Mouse (Mus musculus) heart, embryonic 12.5 days (tissue): ENCODE measurements around the gene Aco2. TPM values are rescaled to one million over a fixed set of nuclear protein-coding genes. Genes with fewer than 3 reads are reported as not detected.

Source experiments
- ATAC-seq: fragments of 200-750 bp; cut with Nextera tagmentation; 2 replicates; pipeline ENCODE4 v1.8.0; 2017; ENCODE audit warnings: moderate TSS enrichment, moderate library complexity; ENCODE audit not compliant: insufficient number of reproducible peaks, low FRiP score
- H3K27ac ChIP-seq: fragments of 300-500 bp; sonication (generic); 2 replicates; pipeline ENCODE4 v1.5.1; 2016; ENCODE audit warnings: mild to moderate bottlenecking, moderate library complexity; ENCODE audit not compliant: poor library complexity, severe bottlenecking
- H3K27me3 ChIP-seq: fragments of 300-500 bp; sonication (generic); replicated peaks from 2 replicates; pipeline ENCODE4 v1.6.1; 2016; ENCODE audit warnings: mild to moderate bottlenecking, moderate library complexity
- H3K36me3 ChIP-seq: fragments of 300-500 bp; sonication (generic); 2 replicates; pipeline ENCODE4 v1.6.1; 2016; ENCODE audit warnings: mild to moderate bottlenecking, moderate library complexity
- H3K4me1 ChIP-seq: fragments of 300-500 bp; sonication (generic); replicated peaks from 2 replicates; pipeline ENCODE4 v1.6.1; 2016; ENCODE audit warnings: mild to moderate bottlenecking
- H3K4me2 ChIP-seq: fragments of 300-500 bp; sonication (generic); 2 replicates; pipeline ENCODE4 v1.6.1; 2016; ENCODE audit warnings: mild to moderate bottlenecking, moderate library complexity
- H3K4me3 ChIP-seq: fragments of 300-500 bp; sonication (generic); 2 replicates; pipeline ENCODE4 v1.5.1; 2016; ENCODE audit warnings: mild to moderate bottlenecking
- H3K9ac ChIP-seq: fragments of 300-500 bp; sonication (generic); 2 replicates; pipeline ENCODE4 v1.6.1; 2016; ENCODE audit warnings: mild to moderate bottlenecking, moderate library complexity
- H3K9me3 ChIP-seq: fragments of 300-500 bp; sonication (generic); replicated peaks from 2 replicates; pipeline ENCODE4 v1.6.1; 2016; ENCODE audit warnings: mild to moderate bottlenecking, moderate library complexity
- WGBS: fragments of 180-500 bp; shearing (Covaris S2); methylation state at CpG from one replicate; pipeline ENCODE4 v1.1.7; 2016; 5-methylcytosine and 5-hydroxymethylcytosine counted together
- polyA plus RNA-seq: library from polyadenylated mRNA; unstranded; fragments of >200 nt; fragmentation: Nextera tagmentation; extraction: Ambion mirVana; gene quantifications from 2 replicates; pipeline ENCODE4 v1.2.1, GENCODE M21; 2016

The Aco2 gene
- polyA plus RNA-seq, 1 experiment from 2014 or later: 497 TPM

- Histone ChIP-seq H3K9ac (no peak overlapping the region; the same call in 1 of the 2 replicates), H3K4me2 (no peak overlapping the region), H3K36me3 (peaks cover 32% of the 10 kb centered on the region), H3K4me1 (peaks cover 40% of the 10 kb centered on the region), H3K4me3 (no peak overlapping the region), H3K9me3 (no peaks in the 10 kb centered on the region), H3K27me3 (no peaks in the 10 kb centered on the region), H3K27ac (no peak overlapping the region)
- ATAC-seq: no peak
- 93% methylated on average over 3 of the region's 3 CpGs for WGBS
These were observed 13.4 kb downstream of the Aco2 start for GRCm38 (mm10) chr15:81885418-81885934.

- H3K4me3 ChIP-seq: no peak overlapping the region
- no peak overlapping the region for H3K4me2 ChIP-seq
- H3K9ac ChIP-seq: no peak overlapping the region
- no peak overlapping the region for H3K27ac ChIP-seq
- WGBS: 82% methylated on average over 6 of the region's 6 CpGs
- H3K9me3 ChIP-seq: no peaks in the 10 kb centered on the region
- peaks cover 27% of the 10 kb centered on the region for H3K4me1 ChIP-seq
- H3K27me3 ChIP-seq: no peaks in the 10 kb centered on the region
- ATAC-seq: no peak
- peaks cover 45% of the 10 kb centered on the region for H3K36me3 ChIP-seq
These were observed 14.9 kb downstream of the Aco2 start for GRCm38 (mm10) chr15:81886795-81887550.

DNA sequence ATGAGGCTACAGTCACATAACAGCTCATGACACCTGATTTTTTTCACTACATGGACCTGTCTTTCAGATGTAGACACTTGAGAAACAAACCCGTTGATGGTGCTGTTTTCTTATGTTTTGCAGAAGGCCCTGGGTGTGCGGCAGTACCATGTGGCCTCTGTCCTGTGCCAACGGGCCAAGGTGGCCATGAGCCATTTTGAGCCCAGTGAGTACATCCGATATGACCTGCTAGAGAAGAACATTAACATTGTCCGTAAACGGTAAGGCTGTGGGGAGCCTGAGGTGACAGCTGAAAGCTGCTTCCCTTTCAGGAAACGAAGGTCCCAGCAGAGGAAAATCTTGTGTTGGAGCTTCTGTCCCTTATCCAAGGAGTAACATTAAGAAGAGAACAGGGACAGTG, 17.1 kb downstream of the Aco2 start:
- Histone ChIP-seq H3K4me2 (no peak overlapping the region), H3K4me3 (no peak overlapping the region), H3K9me3 (no peaks in the 10 kb centered on the region), H3K27ac (no peak overlapping the region), H3K9ac (no peak overlapping the region), H3K36me3 (peaks cover 58% of the 10 kb centered on the region), H3K27me3 (no peaks in the 10 kb centered on the region), H3K4me1 (peaks cover 25% of the 10 kb centered on the region)
- WGBS: 89% methylated on average over 7 of the region's 7 CpGs
- ATAC-seq: no peak

GRCm38 (mm10) chr15:81891140-81891802, 19.2 kb downstream of the Aco2 start:
- no peaks in the 10 kb centered on the region for H3K9me3 ChIP-seq
- no peak overlapping the region for H3K9ac ChIP-seq
- H3K36me3 ChIP-seq: peaks cover 72% of the 10 kb centered on the region
- H3K27me3 ChIP-seq: no peaks in the 10 kb centered on the region
- H3K4me1 ChIP-seq: peaks cover 16% of the 10 kb centered on the region; the same call in 1 of the 2 replicates
- ATAC-seq: no peak
- no peak overlapping the region for H3K4me3 ChIP-seq
- WGBS: 78% methylated on average over 7 of the region's 7 CpGs
- H3K27ac ChIP-seq: no peak overlapping the region
- no peak overlapping the region for H3K4me2 ChIP-seq

GRCm38 (mm10) chr15:81891822-81892580, 19.9 kb downstream of the Aco2 start:
- H3K27me3 ChIP-seq: no peaks in the 10 kb centered on the region

GRCm38 (mm10) chr15:81894002-81894401, 21.9 kb downstream of the Aco2 start:
- H3K27me3 ChIP-seq: no peaks in the 10 kb centered on the region
- WGBS: 69% methylated on average over 1 of the region's 1 CpGs
- no peak for ATAC-seq
- no peaks in the 10 kb centered on the region for H3K9me3 ChIP-seq
- H3K4me3 ChIP-seq: no peak overlapping the region
- H3K4me1 ChIP-seq: peaks cover 15% of the 10 kb centered on the region
- H3K9ac ChIP-seq: no peak overlapping the region
- H3K27ac ChIP-seq: no peak overlapping the region
- H3K4me2 ChIP-seq: no peak overlapping the region
- H3K36me3 ChIP-seq: peaks cover 89% of the 10 kb centered on the region

More at GRCm38 (mm10) chr15:81891822-81892580, 19.9 kb downstream of the Aco2 start:
- H3K9ac ChIP-seq: no peak overlapping the region
- H3K4me1 ChIP-seq: 0 out of 2 replicates have a peak, but pooled peaks cover 11% of the 10 kb centered on the region
- H3K4me3 ChIP-seq: no peak overlapping the region
- 0 out of 2 replicates have a peak overlapping the region, but pooled peaks have one; percentile 26 for H3K27ac ChIP-seq
- WGBS: 83% methylated on average over 8 of the region's 8 CpGs
- H3K36me3 ChIP-seq: peaks cover 79% of the 10 kb centered on the region
- no peak overlapping the region for H3K4me2 ChIP-seq
- peak; percentile 86 for ATAC-seq
- H3K9me3 ChIP-seq: no peaks in the 10 kb centered on the region

DNA sequence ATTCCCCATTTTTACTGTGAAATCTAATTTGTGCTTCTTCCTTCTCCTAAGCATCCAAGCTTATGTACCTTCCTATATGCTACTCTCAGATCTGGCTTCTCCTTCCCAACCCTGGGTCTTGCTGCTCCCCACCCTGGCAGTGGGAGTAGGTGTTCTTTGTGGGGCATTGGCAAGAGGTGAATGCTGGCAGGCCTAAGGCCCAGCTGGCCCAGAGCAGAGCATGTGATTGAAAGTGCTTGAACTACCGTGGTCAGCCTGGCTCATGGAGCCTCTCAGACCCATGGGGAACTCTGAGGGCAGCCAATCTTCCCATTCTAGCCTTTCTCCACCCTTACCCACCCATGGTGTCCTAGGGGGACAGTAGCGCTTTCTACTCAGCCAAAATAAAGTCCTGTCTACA, 24.3 kb downstream of the Aco2 start:
- no peak overlapping the region for H3K4me2 ChIP-seq
- peaks cover 17% of the 10 kb centered on the region for H3K4me1 ChIP-seq
- H3K9ac ChIP-seq: no peak overlapping the region
- 93% methylated on average over 2 of the region's 2 CpGs for WGBS
- H3K9me3 ChIP-seq: no peaks in the 10 kb centered on the region
- H3K4me3 ChIP-seq: no peak overlapping the region
- H3K27ac ChIP-seq: no peak overlapping the region
- peaks cover 85% of the 10 kb centered on the region for H3K36me3 ChIP-seq
- ATAC-seq: no peak
- H3K27me3 ChIP-seq: no peaks in the 10 kb centered on the region

DNA sequence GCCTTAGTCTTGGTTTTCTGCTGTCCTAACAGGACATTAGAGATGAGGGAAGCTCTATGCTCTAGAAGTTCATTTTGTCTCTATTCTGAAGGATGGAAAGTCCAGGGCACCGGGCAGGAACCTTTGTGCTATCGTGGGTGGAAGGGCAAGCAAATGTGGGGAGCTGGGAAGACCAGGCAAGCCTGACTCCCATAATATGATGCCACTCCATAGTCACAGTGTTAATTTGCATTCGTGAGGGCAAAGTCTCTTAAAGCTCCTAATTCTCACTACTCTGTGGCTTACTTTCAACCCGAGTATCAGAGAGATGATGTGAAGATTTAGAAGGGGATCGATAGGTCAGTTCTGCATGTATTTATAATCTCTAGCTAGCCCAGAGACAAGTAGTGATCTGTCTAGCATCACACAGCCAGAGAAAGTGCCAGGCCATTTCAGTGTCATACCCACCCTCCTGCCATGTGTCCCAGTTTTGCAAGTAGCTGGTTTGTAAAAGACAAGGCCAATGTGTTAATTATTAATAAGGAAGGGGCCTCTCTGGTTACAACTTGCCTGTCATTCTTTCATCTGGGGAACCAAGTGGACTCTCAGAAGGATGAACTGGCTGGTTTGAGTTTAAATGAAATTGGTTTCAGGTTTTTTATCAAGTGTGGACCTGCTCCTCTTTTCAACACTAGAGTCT, 25.6 kb downstream of the Aco2 start:
- H3K4me2 ChIP-seq: no peak overlapping the region
- no peaks in the 10 kb centered on the region for H3K27me3 ChIP-seq
- no peak overlapping the region for H3K9ac ChIP-seq
- peaks cover 12% of the 10 kb centered on the region for H3K4me1 ChIP-seq
- no peak for ATAC-seq
- WGBS: 90% methylated on average over 5 of the region's 5 CpGs
- no peaks in the 10 kb centered on the region for H3K9me3 ChIP-seq
- H3K4me3 ChIP-seq: no peak overlapping the region
- H3K36me3 ChIP-seq: peaks cover 86% of the 10 kb centered on the region
- no peak overlapping the region for H3K27ac ChIP-seq

- H3K27me3 ChIP-seq: no peaks in the 10 kb centered on the region
- no peak overlapping the region for H3K27ac ChIP-seq
- peaks cover 12% of the 10 kb centered on the region for H3K4me1 ChIP-seq
- ATAC-seq: no peak
- H3K4me3 ChIP-seq: no peak overlapping the region
- WGBS: 71% methylated on average over 2 of the region's 2 CpGs
- H3K36me3 ChIP-seq: peaks cover 89% of the 10 kb centered on the region
- H3K9me3 ChIP-seq: no peaks in the 10 kb centered on the region
- no peak overlapping the region for H3K4me2 ChIP-seq
- no peak overlapping the region for H3K9ac ChIP-seq
These were observed 26.6 kb downstream of the Aco2 start for GRCm38 (mm10) chr15:81898751-81899150.

DNA sequence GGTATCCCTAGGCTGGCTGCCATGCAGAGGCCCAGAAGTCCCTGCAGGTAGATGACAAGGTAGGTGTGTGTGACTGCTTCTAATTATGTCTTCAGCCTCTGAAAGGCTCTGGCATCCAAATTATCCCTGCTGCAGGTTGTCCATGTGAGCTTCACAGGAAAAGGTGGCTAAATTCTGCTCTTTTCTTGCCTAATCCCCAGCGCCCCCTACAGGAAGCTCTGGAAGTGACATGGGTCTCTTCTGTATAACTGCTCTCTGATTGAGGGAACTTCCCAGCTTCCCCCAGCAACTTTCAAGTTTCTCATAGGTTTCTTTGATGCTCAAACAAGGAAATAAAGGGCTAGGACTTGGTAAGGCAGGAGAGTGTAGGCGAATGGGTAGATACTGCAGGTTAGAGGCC, 32.8 kb downstream of the Aco2 start:
- H3K27ac ChIP-seq: no peak overlapping the region
- H3K9ac ChIP-seq: no peak overlapping the region
- 37% methylated on average over 2 of the region's 2 CpGs for WGBS
- H3K36me3 ChIP-seq: peaks cover 97% of the 10 kb centered on the region
- no peaks in the 10 kb centered on the region for H3K9me3 ChIP-seq
- H3K27me3 ChIP-seq: no peaks in the 10 kb centered on the region
- ATAC-seq: no peak
- H3K4me2 ChIP-seq: no peak overlapping the region
- H3K4me1 ChIP-seq: no peaks in the 10 kb centered on the region
- H3K4me3 ChIP-seq: no peak overlapping the region
